Mouse (Mus musculus) stomach, postnatal 0 days (tissue): ENCODE measurements around the gene Rgs9bp. TPM values are rescaled to one million over a fixed set of nuclear protein-coding genes. Genes with fewer than 3 reads are reported as not detected.
A peak's percentile ranks its signal among the peaks of the same experiment; 100 is the strongest.
"Not testable (repeated sequence)": the region's sequence is repeated elsewhere in the genome, so short reads cannot be mapped to it uniquely, and the experiment has no call there.

Experiments
- ATAC-seq: fragments of 200-750 bp; cut with Nextera tagmentation; 2 replicates; pipeline ENCODE4 v1.8.0; 2017; ENCODE audit not compliant: low FRiP score, low TSS enrichment
- DNase-seq: peaks from one replicate; pipeline ENCODE4 v3.0.0-alpha.2; 2016; ENCODE audit warnings: low spot score
- H3K27ac ChIP-seq: fragments of 300-500 bp; sonication (generic); replicated peaks from 2 replicates; pipeline ENCODE4 v1.5.1; 2014; ENCODE audit warnings: mild to moderate bottlenecking, control low read depth
- H3K27me3 ChIP-seq: fragments of 300-500 bp; sonication (generic); 2 replicates; pipeline ENCODE4 v1.6.1; 2014; ENCODE audit warnings: low read length; ENCODE audit not compliant: control insufficient read depth, insufficient read depth
- H3K36me3 ChIP-seq: fragments of 300-500 bp; sonication (generic); 2 replicates; pipeline ENCODE4 v1.6.1; 2014; ENCODE audit warnings: low read length, mixed read lengths; ENCODE audit not compliant: control insufficient read depth, insufficient read depth
- H3K4me1 ChIP-seq: fragments of 300-500 bp; sonication (generic); replicated peaks from 2 replicates; pipeline ENCODE4 v1.6.1; 2014; ENCODE audit warnings: antibody characterized with exemption; ENCODE audit not compliant: control insufficient read depth, insufficient read depth
- H3K4me2 ChIP-seq: fragments of 300-500 bp; sonication (generic); replicated peaks from 2 replicates; pipeline ENCODE4 v1.6.1; 2014; ENCODE audit warnings: low read depth, mild to moderate bottlenecking, control low read depth, moderate library complexity
- H3K4me3 ChIP-seq: fragments of 300-500 bp; sonication (generic); 2 replicates; pipeline ENCODE4 v1.5.1; 2014; ENCODE audit warnings: low read depth, low read length, control low read depth
- H3K9ac ChIP-seq: fragments of 300-500 bp; sonication (generic); 2 replicates; pipeline ENCODE4 v1.6.1; 2014; ENCODE audit warnings: mild to moderate bottlenecking, low read length, control low read depth, mixed read lengths
- H3K9me3 ChIP-seq: fragments of 300-500 bp; sonication (generic); 2 replicates; pipeline ENCODE4 v1.6.1; 2016; ENCODE audit warnings: low read length; ENCODE audit not compliant: control insufficient read depth
- CTCF ChIP-seq: IDR thresholded peaks from 2 replicates; pipeline ENCODE4 v1.5.1; 2016; ENCODE audit warnings: antibody characterized with exemption, low read depth, mild to moderate bottlenecking, moderate library complexity
- EP300 ChIP-seq: optimal IDR thresholded peaks from 2 replicates; pipeline ENCODE3; 2016; ENCODE audit warnings: antibody characterized with exemption
- WGBS: fragments of 180-500 bp; shearing (Covaris S2); extraction: QIAGEN DNeasy Blood & Tissue Kit; methylation state at CpG from one replicate; pipeline ENCODE4 v1.1.7; 2014; 5-methylcytosine and 5-hydroxymethylcytosine counted together
- polyA plus RNA-seq: library from polyadenylated mRNA; unstranded; fragments of >200 nt; fragmentation: Nextera tagmentation; extraction: Ambion mirVana; gene quantifications from 2 replicates; pipeline ENCODE4 v1.2.1, GENCODE M21; 2015

Gene Rgs9bp
- polyA plus RNA-seq, 1 experiment from 2014 or later: 0.28 TPM

DNA sequence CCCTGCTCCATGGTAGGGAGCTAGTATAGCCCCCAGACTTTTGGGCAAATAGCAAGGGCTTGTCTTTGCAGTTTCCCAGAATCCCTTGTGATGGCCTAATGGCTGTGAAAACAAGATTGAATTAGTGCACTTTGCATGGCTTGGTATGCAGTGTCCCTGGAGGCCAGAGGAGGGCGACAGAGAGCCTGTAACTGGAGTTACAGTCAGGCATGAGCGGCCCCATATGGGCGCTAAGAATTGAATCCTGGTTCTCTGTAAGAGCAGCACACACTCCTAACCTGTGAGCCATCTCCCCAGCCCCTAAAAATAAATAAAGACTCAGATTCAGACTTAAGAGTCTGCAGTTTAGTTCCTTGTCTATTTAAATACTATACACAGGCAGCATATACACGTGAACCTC is 5.5 kb downstream of the Rgs9bp start:
- H3K4me3 ChIP-seq: no peak overlapping the region
- no peaks in the 10 kb centered on the region; the same call in 1 of the 2 replicates for H3K27me3 ChIP-seq
- H3K36me3 ChIP-seq: no peaks in the 10 kb centered on the region
- WGBS: 37% methylated on average over 4 of the region's 4 CpGs
- DNase-seq (peak; percentile 60), ATAC-seq (peak; percentile 52; the same call in 1 of the 2 replicates)
- peak; percentile 78 for TF ChIP-seq CTCF
- TF ChIP-seq EP300: no peak
- H3K4me2 ChIP-seq: no peak overlapping the region
- H3K9me3 ChIP-seq: no peaks in the 10 kb centered on the region
- H3K27ac ChIP-seq: no peak overlapping the region
- H3K9ac ChIP-seq: no peak overlapping the region
- H3K4me1 ChIP-seq: peaks cover 2% of the 10 kb centered on the region; the same call in 1 of the 2 replicates

DNA sequence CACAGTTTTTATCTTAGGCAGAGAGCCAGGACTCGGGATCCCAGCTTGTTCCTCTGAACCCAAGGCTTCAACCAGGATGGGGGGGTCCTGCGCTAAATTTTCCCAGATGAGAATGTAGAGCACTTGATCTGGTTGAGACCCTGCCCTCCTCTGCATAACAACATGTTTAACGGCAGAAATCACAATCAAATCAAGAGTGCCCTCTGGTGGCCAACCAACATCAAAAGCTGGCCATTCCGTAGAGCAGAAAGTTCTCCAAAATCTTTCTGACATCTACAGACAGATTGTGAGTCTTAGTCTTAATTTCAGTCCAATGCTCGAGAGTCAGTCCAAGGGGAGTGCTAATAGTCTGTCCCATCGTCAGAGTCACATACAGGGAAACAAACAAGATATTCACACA is 14.5 kb downstream of the Rgs9bp start:
- DNase-seq, H3K4me3 ChIP-seq, H3K4me1 ChIP-seq, H3K27me3 ChIP-seq, H3K9me3 ChIP-seq, H3K4me2 ChIP-seq, ATAC-seq, H3K36me3 ChIP-seq, H3K9ac ChIP-seq, H3K27ac ChIP-seq: not testable (repeated sequence)
- TF ChIP-seq CTCF: peak; percentile 59
- 23% methylated on average over 6 of the region's 6 CpGs for WGBS

DNA sequence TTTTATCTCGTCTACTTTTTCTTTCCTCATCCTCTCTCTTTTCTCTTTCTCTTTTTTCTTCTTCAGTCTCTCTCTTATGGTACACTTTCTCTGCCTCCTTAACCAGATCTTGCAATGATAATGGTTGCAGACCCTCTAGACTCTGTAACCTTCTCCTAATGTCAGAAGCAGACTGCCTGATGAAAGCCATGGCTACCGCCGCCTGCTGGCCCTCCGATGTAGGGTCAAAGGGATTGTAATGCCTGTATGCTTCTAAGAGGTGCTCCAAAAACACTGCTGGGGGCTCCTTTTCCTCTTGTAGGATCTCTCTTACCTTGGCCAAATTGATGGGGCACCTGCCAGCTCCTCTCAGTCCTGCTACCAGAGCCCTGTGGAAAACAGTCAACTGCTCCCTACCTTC is 15.7 kb downstream of the Rgs9bp start:
- H3K4me2 ChIP-seq, H3K4me3 ChIP-seq, H3K4me1 ChIP-seq, H3K27me3 ChIP-seq, H3K27ac ChIP-seq, H3K9me3 ChIP-seq, H3K9ac ChIP-seq, DNase-seq, H3K36me3 ChIP-seq, ATAC-seq: not testable (repeated sequence)
- 94% methylated on average over 4 of the region's 4 CpGs for WGBS

DNA sequence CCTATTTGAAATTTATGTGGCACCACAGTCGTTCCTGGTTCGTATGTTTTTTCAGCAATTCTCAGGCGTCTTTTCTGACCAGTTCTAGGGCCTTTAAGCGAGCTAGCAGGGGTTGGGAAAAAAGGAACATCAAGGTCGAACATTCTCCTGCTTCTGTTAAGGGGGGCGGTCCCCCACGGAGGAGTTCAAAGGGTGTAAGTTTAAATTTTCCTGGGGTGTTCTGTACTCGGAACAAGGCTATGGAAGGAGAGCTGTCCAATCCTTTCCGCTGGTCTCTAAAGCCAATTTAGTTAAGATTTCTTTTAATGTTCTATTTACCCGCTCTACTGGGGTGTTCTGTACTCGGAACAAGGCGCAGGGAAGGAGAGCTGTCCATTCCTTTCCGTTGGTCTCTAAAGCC is 19.4 kb downstream of the Rgs9bp start:
- WGBS: 80% methylated on average over 13 of the region's 13 CpGs

DNA sequence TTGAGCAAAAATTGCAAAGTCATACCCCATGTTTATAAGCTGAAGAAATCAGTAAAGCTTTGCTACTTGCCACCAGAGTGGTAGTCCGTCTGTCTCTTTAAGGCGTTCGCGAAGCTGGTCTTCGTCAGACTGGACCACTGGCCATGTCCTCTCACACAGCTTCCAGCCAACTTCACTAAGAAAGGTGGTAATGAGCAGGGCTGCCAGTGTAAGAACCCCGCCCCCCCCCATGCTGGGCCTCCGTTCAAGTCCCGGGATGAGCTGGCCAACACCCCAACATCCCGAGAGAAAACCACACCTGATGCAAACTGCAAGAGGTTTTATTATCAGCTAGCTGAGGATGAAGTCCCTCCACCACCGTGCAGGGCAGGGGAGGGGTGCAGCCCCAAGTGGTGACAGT is 20.5 kb downstream of the Rgs9bp start:
- not testable (repeated sequence) for H3K27ac ChIP-seq, H3K4me3 ChIP-seq, H3K4me1 ChIP-seq, H3K9me3 ChIP-seq, H3K4me2 ChIP-seq, ATAC-seq, H3K36me3 ChIP-seq, H3K27me3 ChIP-seq, H3K9ac ChIP-seq, DNase-seq
- 77% methylated on average over 10 of the region's 10 CpGs for WGBS

More for the DNA sequence above, 19.4 kb downstream of the Rgs9bp start:
- H3K9me3 ChIP-seq, ATAC-seq, H3K4me1 ChIP-seq, H3K4me2 ChIP-seq, H3K27ac ChIP-seq, H3K27me3 ChIP-seq, H3K9ac ChIP-seq, H3K4me3 ChIP-seq, H3K36me3 ChIP-seq, DNase-seq: not testable (repeated sequence)

DNA sequence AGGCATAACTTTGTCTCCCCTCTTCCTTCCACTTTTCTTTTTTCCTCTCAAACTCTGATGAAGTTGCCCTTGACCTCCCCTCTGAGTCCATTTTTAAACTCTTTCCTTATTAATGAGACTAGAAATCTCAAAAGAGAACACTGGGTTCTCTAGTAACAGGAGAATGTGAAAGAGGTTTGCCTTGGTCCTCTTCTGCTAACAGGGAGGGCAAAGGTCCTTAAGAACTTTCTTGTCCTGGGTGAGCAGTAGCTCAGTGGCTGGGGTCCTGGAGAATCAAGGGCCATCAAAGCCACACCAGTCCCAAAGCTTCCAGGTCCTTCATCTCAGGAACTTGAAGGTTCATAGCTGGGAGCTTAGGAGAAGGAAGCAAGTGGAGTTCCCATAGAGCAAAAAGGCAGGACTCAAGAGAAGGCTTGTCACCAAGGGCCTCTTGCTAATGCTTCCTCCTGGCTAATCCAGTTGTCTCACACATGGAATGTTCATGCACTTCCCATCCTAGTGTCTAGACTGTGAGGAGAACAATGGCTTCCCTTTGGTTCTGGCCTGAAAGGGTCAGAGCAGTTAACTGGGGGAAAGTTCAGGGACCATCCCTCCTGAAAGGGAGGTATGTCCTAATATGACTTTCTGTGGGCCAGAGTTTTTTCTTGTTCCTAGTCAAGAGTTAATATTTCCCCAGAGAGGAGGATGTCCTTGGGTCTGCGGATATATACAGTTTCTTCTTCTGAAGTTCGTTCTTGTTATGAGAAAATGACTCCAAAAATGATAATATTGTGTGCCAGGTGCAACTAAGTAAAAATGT is 21.1 kb downstream of the Rgs9bp start:
- Histone ChIP-seq H3K36me3 (no peaks in the 10 kb centered on the region), H3K4me3 (no peak overlapping the region), H3K4me1 (no peaks in the 10 kb centered on the region), H3K4me2 (no peak overlapping the region), H3K9ac (no peak overlapping the region), H3K9me3 (no peaks in the 10 kb centered on the region), H3K27ac (no peak overlapping the region), H3K27me3 (no peaks in the 10 kb centered on the region)
- no peak for DNase-seq
- no peak for ATAC-seq
- no peak for TF ChIP-seq EP300
- no peak for TF ChIP-seq CTCF
- 75% methylated on average over 2 of the region's 2 CpGs for WGBS
